Mouse (Mus musculus): ENCODE results near the gene Adam34.
"Not testable (repeated sequence)": the region's sequence is repeated elsewhere in the genome, so short reads cannot be mapped to it uniquely, and the experiment has no call there.

Adam34 gene

GRCm38 (mm10) chr8:43709949-43710348 lies at the start of gene Adam34:
Gene Adam34, minus strand, starts transcription at chr8:43710049.
- no peak for DNase-seq

- no peak for DNase-seq
These were observed 82.7 kb downstream of the Adam34 start, which contains the start of gene Gm5346 for GRCm38 (mm10) chr8:43627176-43627575. Gene Gm5346, minus strand, starts transcription at chr8:43627276.

- no peak for DNase-seq
These were observed 93.8 kb downstream of the Adam34 start for GRCm38 (mm10) chr8:43616046-43616445.

- not testable (repeated sequence) for DNase-seq
These were observed 106.2 kb downstream of the Adam34 start for GRCm38 (mm10) chr8:43603657-43604056.

- not testable (repeated sequence) for DNase-seq
These were observed 106.7 kb downstream of the Adam34 start for GRCm38 (mm10) chr8:43603166-43603565.

Measured in right cerebral cortex, postnatal 4 days (tissue).